Mouse (Mus musculus) kidney, postnatal 36 days (tissue): ENCODE measurements at regions not wholly inside any gene's neighbourhood (a gene's known extent, or its start where the extent isn't known, plus 50 kb on each side); places are given as distances from the start of the nearest gene placed in this dataset.
"Not testable (repeated sequence)": the region's sequence is repeated elsewhere in the genome, so short reads cannot be mapped to it uniquely, and the experiment has no call there.

Source experiments
- DNase-seq, 2 experiments: peaks; one replicate each; pipeline ENCODE4 v3.0.0; 2021 to 2022; ENCODE audit warnings: mixed read lengths in 2 of 2

DNA sequence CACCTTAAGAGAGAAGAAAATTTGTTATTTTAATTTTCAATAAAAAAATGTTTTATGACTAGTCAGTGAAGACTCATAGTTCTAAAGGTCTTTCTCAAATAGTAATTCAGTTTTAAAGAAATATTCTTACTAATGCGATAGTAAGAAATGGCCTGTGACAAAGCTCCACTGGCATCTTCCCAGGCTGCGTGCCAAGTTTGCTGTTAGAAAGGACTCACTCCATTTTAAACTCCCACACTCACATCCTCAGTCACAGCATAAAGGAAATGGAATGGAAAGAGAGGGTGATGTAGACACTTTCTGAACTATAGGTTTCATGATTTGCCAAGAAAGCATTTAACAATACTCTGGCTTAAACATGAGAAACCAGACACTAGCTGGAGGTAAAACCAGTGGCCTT, 436.6 kb downstream of the Mei4 start:
- no peak for DNase-seq

DNA sequence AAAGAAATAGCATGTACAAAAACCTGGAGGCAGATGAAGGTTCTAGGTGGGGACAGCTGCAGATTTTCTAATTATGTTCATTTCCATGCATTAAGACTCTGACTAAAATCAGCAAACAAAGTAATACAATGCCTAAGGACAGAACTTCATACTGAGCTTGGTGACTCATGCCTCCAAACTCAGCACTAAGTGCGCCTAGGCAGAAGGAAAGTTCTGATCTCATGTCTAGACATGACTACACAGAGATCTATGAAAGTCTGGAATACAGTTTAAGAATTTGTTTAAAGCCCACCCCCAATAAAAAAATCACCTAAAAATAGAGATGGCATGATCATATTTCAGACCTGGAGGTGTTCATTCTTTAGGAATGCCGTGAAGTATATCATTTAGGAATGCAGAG, 442.8 kb downstream of the Mei4 start:
- no peak for DNase-seq

DNA sequence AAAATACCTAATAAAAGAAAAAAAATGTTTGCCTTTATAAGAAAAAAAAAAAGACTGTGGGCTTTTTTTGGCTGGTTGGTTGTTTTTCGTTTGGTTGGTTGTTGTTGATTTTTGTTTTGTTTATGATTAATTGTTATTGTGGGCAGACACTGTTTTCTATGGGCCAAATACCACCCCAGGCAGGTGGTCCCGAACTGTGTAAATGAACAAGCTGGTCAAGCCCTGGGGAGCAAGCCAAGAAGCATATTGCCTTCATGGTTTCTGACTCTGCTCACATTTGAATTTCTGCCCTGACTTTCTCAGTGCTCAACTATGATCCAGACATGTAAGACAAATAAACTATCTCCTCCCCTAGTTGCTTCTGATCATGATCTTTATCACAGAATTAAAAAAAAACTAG, 449.0 kb downstream of the Mei4 start:
- DNase-seq = no peak

DNA sequence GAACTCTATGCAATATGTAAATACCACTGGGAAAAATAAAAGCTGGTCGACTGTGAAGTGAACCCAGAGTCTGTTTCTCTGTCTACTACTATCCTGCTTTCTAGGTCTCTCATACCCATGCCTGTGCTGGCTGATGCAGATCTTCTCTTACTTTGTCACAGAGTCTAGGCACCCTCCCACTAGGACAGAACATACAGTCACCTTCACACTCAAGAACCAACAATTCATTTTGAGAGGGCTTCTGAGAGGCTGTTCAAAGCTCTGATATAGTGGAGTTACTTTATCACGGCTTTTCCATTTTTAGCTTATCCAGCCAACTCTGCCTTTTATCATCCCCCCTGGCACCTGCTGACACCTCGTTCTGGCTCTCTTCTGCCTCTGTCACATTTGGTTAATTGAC, 477.0 kb downstream of the Mei4 start:
- no peak for DNase-seq

DNA sequence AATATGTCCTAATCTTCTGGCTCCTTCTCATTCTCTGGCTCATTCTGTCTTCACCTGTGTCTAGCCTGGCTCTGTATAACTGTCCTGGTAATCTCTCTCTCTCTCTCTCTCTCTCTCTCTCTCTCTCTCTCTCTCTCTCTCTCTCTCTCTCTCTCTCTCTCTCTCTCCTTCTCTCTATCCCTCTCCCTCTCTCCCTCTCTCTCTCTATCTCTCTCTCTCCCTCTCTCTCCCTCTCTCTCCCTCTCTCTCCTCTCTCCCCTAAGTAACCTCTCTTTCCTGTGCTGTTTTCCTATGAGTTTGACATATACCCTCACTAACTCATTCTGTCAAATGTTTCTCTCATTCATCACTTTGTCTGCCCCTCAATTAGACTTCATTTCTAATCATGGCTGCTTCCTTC, 478.6 kb upstream of the Irak1bp1 start:
- DNase-seq = not testable (repeated sequence)

DNA sequence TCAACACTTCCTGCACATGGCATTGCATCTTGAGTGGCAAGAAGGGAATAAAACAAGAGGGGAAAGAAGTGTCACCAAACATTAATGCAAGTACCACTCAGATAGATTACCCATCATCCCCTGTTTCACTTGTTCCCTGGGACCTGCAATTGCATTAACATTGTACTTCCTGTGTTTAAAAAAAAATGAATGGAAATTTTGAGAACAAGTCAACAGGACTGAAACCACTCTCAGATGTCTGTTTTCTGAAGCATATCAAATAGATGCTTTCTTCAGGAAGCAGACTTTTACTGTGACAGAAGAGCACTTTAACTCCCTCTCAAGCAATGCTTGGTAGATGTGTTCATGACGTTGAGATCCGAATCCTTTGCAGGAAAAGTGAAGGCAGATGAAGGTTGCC, 469.8 kb upstream of the Irak1bp1 start:
- no peak for DNase-seq

DNA sequence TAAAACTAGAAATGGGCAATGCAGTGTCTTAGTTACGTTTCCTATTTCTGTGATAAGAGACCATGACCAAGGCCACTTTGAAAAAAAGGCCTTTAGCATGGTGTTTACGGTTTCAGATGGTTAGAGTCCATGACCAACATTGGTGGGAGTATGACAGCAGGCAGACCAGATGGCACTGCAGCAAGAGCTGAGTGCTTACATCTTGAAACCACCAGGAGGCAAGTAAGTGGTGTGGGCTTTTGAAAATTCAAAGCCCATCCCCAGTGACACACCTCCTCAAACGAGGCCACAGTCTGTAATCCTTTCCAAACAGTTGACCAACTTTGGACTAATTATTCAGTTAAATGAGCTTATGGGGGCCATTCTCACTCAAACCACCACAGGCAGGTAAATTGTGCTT, 427.0 kb upstream of the Irak1bp1 start:
- no peak for DNase-seq

DNA sequence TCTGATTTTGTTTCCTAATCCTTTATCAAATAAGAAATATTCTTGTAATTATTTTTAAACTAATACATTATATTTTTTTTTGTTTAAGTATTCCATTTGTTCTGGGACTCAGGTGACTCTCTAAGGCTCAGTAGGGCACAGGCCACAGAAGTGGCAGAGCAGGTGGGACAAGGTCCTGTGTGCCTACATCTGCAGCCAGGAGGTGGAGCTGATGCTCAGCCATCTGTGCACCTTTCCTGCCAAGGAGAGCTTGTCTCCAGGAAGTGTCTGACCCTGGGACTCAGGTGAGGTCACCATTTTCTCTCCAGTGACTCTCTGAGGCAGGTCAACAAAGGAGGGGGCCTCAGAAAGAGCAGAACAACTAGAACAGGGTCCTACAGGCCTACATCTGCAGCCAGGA, 425.3 kb upstream of the Irak1bp1 start:
- peak in 1 of 2 experiments; percentile 2 for DNase-seq

DNA sequence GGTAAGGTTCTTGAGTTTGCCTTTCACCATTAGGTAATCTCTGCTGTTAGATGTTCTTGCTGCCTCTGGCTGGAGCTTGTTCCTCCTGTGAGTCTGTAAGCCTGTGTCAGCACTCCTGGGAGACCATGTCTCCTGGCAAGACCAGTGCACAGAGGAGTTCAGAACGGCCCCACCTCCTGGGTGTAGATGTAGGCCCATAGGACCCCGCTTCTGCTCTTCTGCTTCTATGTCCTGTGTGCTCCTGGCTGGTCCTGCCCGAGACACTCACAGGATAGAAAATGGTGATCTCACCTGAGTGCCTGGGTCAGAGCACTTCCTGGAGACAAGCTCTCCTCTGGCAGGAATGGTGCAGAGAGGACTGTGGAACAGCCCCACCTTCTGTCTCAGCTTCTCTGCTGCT, 422.2 kb upstream of the Irak1bp1 start:
- no peak for DNase-seq

DNA sequence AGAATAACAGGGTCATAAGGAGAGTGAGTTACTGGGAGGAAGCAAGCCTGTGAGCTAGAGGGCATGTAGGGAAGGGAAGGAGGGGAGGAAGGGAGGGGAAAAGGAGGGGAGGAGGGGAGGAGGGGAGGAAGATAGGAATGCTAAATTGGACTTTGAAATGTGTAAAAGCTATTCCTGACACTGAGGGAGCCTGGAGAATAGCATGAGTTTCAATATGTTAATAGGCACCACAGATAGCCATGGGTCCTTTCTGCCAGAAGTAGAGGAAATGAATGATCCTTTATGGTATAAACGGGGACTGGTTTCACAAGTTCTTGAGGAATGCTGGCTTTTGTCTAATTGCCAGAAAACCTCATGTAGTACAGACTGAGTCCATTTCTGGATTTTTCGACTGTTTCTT, 420.4 kb upstream of the Irak1bp1 start:
- no peak for DNase-seq
